Mouse (Mus musculus) right cerebral cortex, postnatal 10 days (tissue): Measurements from ENCODE around the gene BC024978.

Experiments used
- DNase-seq, 2 experiments: peaks; one replicate each; pipeline ENCODE4 v3.0.0; 2021; ENCODE audit warnings: low spot score in 2 of 2

Gene BC024978

DNA sequence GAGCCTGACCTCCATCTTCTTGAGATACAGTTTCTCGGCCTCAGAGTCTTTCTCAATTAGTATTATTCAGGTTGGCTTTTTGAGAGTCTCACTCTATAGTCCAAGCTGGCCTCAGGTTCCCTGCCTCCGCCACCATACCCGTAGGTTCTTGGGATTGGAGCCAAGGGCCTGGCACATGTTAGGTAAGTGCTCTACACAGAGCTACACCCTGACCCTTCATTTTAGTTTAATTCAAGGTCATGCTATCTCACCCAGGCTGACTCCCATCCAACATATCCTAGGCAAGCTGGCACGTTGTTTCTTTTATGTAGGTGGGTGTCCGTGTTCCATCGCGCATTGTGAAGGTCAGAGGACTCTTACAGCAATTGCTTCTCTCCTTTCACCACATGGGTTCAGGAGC is 20.7 kb upstream of the BC024978 start:
- no peak for DNase-seq

DNA sequence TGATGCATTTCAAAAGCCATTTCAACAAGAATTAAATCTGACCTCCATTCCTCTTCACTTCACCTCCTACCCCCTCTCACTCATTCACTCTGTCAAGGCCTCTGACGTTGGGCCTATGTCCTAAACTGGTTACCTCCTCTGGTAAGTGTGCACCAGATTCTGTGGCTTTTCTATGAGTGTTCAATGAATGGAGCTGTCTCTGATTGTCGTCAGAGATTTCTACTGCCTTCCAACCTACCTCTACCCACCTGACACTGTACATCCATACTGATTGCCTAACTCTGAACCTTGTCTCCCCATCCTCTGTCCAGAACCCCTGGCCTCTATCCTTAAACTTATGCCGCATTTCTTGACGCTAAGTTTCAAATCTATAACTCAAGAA is 17.6 kb upstream of the BC024978 start:
- no peak for DNase-seq

DNA sequence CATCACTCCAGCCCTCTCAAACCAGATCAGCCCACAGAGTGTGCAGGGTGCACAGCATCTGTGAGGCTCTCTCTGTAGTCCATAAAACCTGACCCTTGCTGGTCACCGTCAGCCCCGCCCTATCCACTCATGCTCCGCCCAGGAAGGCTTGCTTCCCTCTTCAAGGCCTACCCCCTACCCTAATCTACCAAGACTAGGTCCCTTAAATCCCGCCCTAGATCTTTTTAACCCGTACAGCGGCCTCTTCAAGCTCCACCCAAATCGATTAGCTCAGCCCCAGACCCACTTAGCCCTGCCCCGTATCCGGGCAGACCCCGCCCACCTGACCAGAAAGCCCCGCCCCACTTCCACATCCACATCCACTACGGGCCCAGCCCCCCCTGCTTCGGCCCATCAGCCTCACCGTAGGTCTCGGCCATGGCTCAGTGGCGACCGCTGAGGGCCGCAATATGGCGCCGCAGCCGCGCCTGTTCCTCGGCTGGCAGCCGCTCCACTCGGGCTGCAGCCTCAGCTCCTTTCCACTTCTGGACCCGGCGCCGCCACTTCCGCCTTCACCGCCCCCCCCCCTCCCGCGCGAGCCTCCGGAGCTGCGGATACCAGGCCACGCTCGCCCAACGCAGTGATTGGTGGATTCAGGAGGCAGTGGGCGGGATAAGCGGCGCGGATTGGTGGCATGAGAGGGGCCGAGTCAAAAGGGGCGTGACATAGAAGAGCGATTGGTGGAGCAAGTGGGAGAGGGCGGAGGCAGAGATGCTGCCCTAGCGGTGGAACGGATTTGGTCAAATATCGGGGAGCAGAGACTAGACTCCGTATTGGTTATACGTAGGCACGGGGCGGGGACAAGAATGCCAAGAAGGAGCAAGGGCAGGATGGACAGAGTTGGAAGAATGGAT is 17.0 kb upstream of the BC024978 start, which contains the start of gene Rab4b:
Gene Rab4b, minus strand, starts transcription at position 573 of the 893 bp plus-strand sequence.
- peak; percentile 100 for DNase-seq

DNA sequence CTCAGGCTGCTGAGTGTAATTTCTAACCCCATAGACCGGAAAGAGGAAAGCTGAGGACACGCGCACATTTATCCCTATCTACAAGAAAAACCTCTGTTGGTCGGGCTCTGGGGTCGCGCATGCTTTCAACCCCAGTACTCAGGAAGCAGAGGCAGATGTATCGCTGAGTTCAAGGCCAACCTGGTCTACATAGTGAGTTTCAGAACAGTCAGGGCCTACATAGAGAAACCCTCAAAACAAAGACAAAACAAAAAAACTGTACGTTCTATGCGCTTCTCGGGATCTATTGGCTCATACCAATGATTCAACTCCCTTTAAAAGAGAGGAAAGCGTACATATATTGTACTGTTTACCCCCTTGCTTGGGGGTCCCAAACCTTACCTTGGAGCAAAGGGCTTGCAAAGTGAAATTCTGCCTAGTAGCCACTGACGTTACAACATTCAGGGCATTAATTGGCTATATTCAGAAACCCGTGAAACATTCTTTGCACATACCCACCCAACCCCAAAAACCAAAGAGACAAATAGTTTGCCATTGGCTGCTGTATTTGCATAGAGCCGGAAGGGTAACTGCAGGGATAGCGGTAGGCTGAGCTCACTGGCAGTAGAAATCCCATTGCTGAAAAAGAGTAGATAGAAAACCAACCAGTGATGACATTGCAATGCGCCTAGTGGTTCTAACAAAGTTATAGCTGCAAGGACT is 16.2 kb upstream of the BC024978 start:
- DNase-seq, result peak in 1 of 2 experiments; percentile 60

DNA sequence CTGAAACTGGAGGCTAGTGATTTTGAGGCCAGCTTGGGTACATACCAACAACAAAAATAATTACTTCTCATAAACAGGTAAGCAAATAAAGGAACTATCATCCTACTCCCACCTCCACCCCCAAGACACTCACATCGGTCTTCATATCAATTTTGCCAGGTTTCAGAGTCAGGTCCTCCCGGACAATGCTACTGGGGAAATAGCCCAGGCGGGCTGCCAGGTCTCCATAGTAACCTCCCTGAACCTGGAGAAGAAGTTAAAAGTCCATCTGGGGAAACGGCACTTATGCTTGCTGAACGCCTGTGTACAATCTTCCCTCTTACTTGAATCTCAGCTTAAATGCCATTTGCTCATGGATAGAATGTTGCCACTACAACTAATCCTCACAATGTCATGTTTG is 15.5 kb upstream of the BC024978 start:
- DNase-seq, result peak in 1 of 2 experiments; percentile 43

DNA sequence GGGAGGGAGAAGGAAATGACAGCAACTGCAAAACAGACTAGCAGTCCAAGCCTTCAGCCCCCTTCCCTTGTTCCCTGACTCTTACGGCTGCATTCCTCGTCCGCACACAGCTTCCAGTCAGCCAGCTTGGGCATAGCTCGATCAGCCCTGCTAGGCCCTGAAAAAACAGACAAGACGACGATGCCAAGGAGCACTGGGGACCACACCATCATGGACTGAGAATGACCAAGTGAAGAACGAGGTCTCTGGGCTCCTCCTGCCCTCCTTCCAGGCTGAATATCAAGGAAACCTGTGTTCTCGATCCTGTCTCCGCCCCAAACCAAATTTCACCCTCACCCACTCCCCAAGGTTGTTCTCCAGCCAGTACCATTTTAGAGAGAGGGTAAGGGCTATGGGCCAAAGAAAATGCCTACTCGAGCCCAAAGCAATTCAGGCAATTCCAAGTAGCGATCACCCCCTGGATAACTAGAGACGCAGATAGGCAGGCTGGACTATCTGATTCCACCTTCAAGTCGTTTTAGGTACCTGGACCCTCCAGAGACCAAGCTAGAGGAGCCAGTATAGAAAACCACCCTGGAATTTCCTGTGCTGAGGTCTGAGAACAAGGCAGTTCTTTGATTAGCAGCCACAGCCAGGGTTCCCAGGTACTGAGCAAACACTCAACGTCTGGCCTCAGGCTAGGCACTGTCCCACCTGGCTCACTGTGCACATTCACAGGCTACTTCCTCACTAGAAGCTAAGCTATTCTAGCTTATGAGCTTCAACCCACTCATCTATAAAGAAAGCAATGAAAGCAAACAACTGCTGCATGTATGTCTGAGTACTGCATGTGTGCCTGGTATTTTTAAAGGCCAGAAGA is 14.5 kb upstream of the BC024978 start, which contains the start of the genes Gm21983 and Mia:
Gene Gm21983, minus strand, starts transcription at position 250 of the 859 bp plus-strand sequence.
Gene Mia, minus strand, starts transcription at position 321 of the 859 bp plus-strand sequence.
- no peak for DNase-seq

DNA sequence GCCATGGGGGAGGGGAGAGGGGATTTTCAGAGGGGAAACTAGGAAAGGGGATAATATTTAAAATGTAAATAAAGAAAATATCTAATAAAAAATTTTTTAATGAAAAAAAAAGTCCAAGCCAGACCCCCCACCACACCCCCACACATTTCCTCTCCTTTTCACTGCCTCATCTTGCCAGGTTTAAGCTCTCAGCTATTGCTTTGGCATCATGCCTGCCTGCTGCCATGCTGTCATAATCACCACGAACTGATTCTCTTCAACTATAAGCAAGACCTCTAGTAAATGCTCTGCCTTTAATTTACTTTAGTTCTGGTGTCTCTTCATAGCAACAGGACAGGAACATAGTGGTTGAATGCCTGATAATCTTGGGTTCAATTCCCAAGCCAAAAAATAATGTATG is 13.1 kb upstream of the BC024978 start:
- peak in 1 of 2 experiments; percentile 29 for DNase-seq

DNA sequence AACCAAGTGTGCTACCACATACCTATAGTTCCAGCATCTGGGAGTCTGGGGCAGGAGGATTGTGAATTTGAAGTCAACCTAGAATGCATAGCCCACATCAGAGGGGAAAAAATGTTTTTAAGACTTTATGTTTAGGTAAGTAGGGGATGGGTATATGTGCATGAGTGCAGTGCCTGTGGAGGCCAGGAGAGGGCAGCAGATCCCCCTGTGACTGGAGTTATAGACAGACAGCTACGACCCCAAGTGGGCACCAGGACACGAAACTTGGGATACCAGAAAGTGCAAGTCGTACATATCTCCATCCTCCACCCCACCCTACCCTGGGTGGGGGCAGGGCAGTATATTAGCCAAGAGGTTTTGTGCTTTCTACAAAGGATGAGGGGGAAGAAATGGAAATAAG is 10.6 kb upstream of the BC024978 start:
- no peak for DNase-seq

DNA sequence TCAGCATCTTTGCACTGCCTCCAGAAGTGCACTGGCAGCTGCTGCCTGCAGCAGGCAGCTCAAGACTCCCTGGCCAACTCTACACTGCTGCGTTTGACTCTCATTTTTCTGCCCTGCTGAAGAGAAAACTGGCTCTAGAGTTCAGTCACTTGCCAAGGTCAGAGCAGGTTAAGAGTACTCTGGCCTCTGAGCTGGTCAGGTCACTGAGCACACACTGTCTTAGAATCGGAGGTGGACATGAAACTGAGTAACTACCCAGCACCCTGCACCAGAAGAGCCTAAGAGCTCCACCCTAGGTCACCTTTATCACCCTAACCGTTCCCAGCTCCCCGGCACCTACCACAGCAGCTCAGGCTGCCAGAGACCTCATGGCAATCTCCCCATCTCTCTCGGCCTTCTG is 9.6 kb upstream of the BC024978 start:
- DNase-seq, result no peak

DNA sequence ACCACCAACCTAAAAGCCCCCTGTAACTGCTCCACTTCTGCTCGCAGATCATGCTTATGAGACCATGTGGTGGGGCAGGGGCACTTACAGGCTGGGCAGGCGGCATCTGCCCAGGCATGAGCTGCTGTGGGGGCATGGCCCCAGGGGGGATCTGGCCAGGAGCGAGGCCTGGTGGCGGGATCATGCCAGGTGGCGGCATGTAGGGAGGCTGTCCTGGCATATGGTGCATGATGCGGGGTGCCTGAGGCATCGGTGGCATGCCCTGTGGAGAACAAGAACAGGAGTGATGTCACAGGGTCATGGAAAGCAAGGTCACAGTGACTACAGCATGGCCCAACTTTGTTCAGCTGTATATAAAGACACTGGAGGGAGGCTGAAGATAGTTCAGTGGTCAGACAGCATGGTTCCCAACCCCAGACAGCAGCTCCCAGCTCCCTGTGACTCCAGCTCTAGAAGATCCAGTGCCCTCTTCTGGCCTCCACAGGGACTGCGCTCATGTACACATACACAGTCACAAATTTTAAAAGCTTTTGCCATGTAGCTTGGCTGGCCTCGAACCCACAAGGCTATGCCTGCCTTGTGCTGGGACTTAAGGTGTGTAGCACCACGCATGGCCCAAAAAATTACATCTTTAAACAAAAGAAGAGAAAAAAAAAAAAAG is 6.2 kb upstream of the BC024978 start:
- no peak for DNase-seq

DNA sequence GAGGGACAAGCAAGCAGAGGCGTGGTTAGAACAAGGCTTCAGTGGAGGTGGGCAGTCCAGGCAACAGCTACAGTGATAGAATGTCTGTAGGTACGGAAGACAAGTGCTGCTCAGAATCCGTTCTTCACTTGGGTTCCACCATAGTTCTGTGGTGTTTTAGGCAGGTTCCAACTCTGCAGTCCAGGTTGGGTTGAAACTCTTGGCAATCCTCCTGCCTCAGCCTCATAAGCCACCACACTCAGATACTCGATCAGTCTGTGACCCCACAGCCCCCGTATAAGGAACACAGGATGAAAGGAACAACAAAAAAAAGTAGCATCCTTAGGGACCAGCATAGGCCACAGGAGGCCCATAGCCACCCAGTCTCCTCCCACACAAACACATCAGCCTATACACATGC is 3.1 kb upstream of the BC024978 start:
- DNase-seq, result no peak

DNA sequence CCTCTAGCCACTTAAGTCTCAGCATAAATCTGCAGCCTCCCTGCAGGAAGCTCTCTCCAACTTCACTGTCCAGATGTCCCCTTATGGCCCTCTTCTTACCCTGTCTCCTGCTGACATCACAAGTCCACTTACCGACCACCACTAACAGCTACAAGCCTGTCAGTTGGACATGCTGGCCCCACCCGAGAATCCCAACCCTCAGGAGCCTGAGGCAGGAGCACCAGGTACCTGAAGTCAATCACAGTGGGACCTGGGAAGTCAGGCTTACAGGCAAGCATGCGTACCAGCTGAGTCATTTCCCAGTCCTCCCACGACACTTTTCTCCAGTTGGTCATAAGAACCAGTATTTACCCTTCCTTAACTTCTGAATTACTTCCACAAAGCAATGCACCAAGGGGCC is 1.9 kb upstream of the BC024978 start:
- DNase-seq, result no peak

DNA sequence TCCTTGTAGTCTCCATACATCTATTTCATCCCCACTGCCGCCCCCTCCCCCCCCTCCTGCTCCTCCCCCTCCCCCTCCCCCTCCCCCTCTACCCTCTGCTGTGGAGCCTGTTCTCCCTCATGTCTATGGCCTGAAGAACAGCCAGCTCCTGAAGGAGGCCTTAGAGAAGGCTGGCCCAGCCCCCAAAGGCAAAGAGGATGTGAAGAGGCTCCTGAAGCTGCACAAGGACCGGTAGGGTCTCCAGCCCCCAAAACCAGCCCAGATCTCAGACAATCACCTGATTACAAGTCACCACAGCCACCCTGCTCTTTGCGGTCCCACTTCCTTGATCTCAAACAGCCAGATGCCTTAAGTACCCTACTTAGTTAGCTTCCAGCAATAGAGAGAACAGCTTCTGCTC is 1.6 kb downstream of the BC024978 start:
- DNase-seq, result no peak

DNA sequence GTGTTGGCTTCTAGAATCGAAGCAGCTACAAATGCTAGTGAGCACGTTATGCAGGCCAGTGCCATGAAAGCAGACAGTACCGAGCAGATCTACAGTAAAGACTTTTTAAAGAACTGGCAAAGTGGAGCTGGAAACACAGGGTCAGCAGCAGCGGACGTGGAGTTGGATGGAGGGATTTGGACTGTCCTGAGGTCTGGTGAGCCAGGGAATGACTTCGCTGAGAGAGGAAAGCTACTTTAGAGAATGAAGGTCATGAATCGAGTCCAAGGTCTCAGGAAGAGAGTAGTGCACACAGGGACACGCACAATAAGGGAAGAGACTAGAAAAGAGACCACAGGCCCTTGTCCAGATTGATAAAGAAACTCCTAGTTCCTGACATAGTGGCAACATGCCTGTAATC is 2.1 kb downstream of the BC024978 start:
- DNase-seq, result no peak

DNA sequence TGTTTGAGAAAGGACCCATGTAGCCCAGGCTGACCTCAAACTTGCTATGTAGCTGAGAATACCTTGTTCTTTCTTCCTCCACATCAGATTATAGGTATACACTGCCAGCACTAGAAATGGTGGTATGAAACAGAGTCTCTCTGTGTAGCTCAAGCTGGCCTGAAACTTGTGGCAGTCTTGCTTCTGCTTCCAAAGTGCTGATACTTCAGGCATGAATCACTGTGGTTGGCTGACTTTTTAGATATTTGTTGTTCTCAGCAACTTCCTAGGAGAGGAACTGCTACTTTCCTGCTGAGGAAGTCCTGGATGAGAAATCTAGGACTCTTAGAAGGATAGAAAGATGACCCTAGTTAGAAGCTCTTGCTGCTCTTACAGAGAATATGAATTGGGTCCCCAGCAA is 2.8 kb downstream of the BC024978 start:
- no peak for DNase-seq

DNA sequence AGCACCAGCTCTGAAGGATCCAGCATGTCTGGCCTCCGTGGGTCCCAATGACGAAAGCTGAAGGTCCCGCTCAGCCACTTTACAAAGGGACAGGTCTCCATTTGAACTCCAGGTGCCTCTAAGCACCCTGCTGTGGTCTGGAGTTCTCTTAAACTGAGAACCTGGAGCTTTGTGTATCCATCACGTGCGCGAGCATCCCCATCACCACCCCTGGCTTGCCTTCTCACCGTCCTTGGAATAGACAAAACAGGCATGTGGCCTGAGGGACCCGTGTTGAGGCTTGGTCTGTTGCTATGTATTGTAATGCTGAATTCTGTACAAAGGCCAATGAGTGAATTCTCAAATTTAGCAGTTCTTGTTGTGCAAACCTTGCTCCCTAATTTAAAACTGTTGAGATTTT is 3.2 kb downstream of the BC024978 start:
- DNase-seq, result no peak

DNA sequence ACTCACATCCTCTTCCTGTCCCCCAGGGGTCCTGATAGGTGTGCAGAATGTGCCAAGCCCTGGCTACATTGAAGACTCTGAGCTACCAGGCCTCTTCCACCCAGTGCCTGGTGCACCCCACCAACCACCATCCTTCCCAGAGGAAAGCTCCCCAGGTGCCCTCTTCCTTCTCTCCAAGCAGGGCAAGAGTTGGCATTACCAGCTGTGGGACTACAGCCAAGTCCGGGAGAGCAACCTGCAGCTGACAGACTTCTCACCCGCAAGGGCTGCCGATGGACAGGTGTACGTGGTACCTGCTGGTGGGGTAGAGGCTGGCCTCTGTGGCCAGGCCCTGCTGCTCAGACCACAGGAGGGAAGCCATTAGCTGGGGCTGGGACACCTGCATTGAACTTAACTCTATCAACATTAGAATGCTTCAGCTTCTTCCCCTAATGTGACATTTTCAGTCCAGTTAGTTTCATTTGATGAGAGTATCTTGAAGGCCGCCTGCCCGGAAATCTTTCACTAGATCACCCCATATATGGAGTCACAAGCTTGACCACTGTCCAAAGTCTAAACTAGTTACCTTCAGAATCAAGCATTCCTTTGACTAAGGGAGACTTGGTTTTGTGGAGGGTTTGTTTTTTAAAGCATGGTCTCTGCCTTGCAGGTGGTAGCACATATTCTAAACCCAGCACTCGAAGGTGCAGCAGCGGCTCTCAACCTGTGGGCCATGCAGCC is 8.3 kb downstream of the BC024978 start:
- DNase-seq, result no peak

DNA sequence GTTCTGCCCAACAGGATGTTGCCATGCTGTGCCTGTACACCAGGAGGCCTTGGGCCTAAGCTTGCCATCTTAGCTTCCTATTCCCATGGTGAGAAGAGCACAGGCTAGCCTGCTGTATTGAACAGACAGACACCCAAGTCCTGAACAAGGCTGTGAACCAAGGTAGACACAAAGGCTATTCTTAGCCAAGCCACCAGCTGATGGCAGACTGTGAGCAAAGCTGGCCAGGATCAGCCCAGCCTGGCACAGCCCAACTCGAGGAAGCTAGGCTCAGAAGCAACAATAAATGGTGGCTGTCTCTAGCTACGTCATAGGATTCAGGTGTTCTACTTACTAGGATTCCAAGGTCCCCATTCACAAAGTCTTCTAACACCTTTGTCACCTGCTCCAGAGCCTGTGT is 17.0 kb downstream of the BC024978 start:
- DNase-seq, result no peak

DNA sequence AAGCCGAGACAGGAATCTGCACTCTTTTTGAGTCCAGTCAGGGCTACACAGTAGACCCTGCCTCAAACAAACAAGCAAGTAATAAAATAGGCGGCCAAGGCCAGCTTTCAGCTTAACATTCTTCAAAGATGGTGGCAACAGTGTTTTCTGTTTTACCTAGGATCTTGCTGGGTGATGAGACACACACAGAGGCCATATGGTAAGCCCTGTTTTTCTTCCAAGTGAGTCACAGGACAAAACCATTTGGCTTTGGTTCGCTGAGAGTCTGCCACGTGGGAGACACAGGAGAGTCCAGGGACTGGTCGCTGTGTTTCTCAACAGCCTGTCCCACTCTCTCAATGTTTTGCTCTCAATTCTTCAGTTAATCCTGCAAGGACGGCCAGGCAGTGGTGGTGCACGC is 23.0 kb downstream of the BC024978 start:
- no peak for DNase-seq

DNA sequence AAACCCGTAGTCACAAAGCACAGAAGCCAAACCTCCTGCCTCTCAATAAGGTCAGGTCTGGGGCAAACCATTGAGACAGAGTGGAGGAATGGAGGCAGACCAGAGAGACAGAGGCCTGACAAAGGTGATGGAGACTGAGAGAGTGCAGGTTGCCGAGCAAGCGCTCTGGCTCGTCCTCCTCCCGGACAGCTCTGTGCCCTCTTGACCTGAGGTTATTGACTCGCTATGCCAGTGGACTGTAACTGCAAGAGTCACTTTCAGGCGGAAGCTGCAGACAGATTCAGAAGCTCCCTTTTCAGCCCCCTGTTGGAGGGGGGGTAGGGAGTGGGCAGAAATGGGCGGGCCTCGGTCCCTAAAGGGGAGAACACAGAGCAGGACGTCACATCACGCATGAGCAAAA is 24.4 kb downstream of the BC024978 start:
- DNase-seq, result no peak

DNA sequence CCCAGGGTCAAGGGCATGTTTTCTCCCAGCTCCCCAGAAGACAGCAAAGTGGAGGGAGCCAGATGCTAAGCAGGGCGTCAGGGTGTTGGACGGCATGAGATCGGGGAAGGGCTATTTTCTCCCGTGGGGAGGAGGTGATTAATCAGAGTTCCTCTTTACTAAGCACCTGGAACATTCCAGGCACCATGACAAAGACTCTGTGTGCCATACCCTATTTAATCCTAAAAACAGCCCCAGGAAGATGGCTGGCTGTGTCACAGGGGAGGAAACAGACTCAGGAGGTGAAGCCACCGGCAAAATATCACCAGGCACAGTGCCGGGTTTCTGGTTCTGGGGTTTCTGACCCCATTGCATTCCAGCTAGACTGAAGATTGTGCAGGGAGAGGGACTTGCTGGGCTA is 26.4 kb downstream of the BC024978 start:
- DNase-seq, result no peak
